Mouse (Mus musculus) neural tube, embryonic 11.5 days (tissue): ENCODE results near the gene Slc25a45. TPM values are rescaled to one million over a fixed set of nuclear protein-coding genes. Genes with fewer than 3 reads are reported as not detected.
A peak's percentile ranks its signal among the peaks of the same experiment; 100 is the strongest.

ENCODE experiments used
- ATAC-seq: fragments of 200-750 bp; cut with Nextera tagmentation; 2 replicates; pipeline ENCODE4 v1.8.0; 2017; ENCODE audit warnings: moderate number of reproducible peaks, mild to moderate bottlenecking, moderate TSS enrichment, moderate library complexity; ENCODE audit not compliant: insufficient read depth, low FRiP score, low TSS enrichment
- DNase-seq: peaks from one replicate; pipeline ENCODE4 v3.0.0-alpha.2; 2015; ENCODE audit warnings: low spot score
- H3K27ac ChIP-seq: fragments of 300-500 bp; sonication (generic); 2 replicates; pipeline ENCODE4 v1.5.1; 2014; ENCODE audit warnings: low read depth, mild to moderate bottlenecking, low read length
- H3K27me3 ChIP-seq: fragments of 300-500 bp; sonication (generic); 2 replicates; pipeline ENCODE4 v1.6.1; 2014; ENCODE audit warnings: mild to moderate bottlenecking, low read length, mixed read lengths; ENCODE audit not compliant: control insufficient read depth, insufficient read depth
- H3K36me3 ChIP-seq: fragments of 300-500 bp; sonication (generic); 2 replicates; pipeline ENCODE4 v1.6.1; 2014; ENCODE audit warnings: mild to moderate bottlenecking, low read length, moderate library complexity, mixed read lengths; ENCODE audit not compliant: control insufficient read depth, insufficient read depth
- H3K4me1 ChIP-seq: fragments of 300-500 bp; sonication (generic); 2 replicates; pipeline ENCODE4 v1.6.1; 2014; ENCODE audit warnings: low read length, mixed read lengths; ENCODE audit not compliant: control insufficient read depth, insufficient read depth
- H3K4me2 ChIP-seq: fragments of 300-500 bp; sonication (generic); 2 replicates; pipeline ENCODE4 v1.6.1; 2014; ENCODE audit warnings: low read depth, mild to moderate bottlenecking, moderate library complexity
- H3K4me3 ChIP-seq: fragments of 300-500 bp; sonication (generic); 2 replicates; pipeline ENCODE4 v1.5.1; 2014; ENCODE audit warnings: low read depth, low read length
- H3K9ac ChIP-seq: fragments of 300-500 bp; sonication (generic); 2 replicates; pipeline ENCODE4 v1.6.1; 2014; ENCODE audit warnings: mild to moderate bottlenecking, low read length
- H3K9me3 ChIP-seq: fragments of 300-500 bp; sonication (generic); 2 replicates; pipeline ENCODE4 v1.6.1; 2016; ENCODE audit warnings: low read length; ENCODE audit not compliant: control insufficient read depth
- WGBS: fragments of 180-500 bp; shearing (Covaris S2); extraction: QIAGEN DNeasy Blood & Tissue Kit; methylation state at CpG from one replicate; pipeline ENCODE4 v1.1.7; 2014; 5-methylcytosine and 5-hydroxymethylcytosine counted together
- polyA plus RNA-seq: library from polyadenylated mRNA; unstranded; fragments of >200 nt; fragmentation: Nextera tagmentation; extraction: Ambion mirVana; gene quantifications from 2 replicates; pipeline ENCODE4 v1.2.1, GENCODE M21; 2014

Gene Slc25a45
- polyA plus RNA-seq, 1 experiment from 2014 or later, result 0.74 TPM

DNA sequence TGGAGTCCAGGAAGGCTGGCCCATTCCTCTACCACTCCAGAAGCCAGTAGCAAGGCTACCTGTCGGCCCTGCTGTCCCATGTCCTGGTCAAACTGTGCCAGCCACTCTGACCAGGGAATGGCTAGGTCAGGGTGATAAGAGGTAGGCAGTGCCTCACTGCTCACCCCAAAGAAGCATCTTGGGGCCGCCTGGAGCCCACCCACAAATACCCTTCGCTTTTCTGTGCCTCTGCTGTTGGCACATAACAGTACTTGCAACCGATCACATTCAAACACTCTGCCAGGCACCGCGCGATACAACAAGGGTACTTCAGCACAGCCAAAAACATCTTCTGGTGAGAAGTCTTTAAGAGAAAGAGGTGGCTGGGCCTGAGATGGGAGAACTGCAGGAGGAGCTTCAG, 14.7 kb downstream of the Slc25a45 start:
- Histone ChIP-seq H3K27ac (no peak overlapping the region), H3K4me3 (peak overlapping the region; percentile 2; the same call in 1 of the 2 replicates), H3K4me1 (peaks cover 12% of the 10 kb centered on the region; the same call in 1 of the 2 replicates), H3K4me2 (no peak overlapping the region), H3K9me3 (no peaks in the 10 kb centered on the region), H3K36me3 (peaks cover 4% of the 10 kb centered on the region), H3K9ac (no peak overlapping the region), H3K27me3 (no peaks in the 10 kb centered on the region)
- ATAC-seq (no peak), DNase-seq (no peak)
- WGBS, result 96% methylated on average over 7 of the region's 7 CpGs

DNA sequence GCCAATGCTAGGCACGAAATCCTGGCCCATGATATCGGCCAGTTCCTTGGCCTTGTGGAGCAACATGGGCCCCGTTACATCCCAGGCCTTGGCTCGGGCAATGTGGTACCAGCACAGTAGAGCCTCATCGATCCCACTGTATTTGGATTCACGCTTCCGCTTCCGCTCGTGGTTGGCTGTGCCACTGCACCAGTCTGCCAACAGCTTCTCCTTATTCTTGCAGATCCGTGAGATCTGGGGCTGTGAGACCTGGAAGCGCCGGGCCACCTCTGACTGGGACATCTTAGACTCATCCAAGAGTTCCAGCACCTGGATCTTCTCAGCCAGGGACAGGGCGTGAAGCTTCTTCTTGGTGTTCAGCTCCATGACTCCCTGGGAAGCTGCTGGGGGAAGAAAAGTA, 15.1 kb downstream of the Slc25a45 start:
- Histone ChIP-seq H3K27me3 (no peaks in the 10 kb centered on the region), H3K27ac (no peak overlapping the region), H3K4me1 (peaks cover 12% of the 10 kb centered on the region; the same call in 1 of the 2 replicates), H3K4me2 (peak overlapping the region; percentile 92), H3K36me3 (peaks cover 4% of the 10 kb centered on the region), H3K4me3 (peak overlapping the region; percentile 63), H3K9ac (peak overlapping the region; percentile 84), H3K9me3 (no peaks in the 10 kb centered on the region)
- WGBS, result 92% methylated on average over 13 of the region's 13 CpGs
- ATAC-seq (no peak), DNase-seq (no peak)

DNA sequence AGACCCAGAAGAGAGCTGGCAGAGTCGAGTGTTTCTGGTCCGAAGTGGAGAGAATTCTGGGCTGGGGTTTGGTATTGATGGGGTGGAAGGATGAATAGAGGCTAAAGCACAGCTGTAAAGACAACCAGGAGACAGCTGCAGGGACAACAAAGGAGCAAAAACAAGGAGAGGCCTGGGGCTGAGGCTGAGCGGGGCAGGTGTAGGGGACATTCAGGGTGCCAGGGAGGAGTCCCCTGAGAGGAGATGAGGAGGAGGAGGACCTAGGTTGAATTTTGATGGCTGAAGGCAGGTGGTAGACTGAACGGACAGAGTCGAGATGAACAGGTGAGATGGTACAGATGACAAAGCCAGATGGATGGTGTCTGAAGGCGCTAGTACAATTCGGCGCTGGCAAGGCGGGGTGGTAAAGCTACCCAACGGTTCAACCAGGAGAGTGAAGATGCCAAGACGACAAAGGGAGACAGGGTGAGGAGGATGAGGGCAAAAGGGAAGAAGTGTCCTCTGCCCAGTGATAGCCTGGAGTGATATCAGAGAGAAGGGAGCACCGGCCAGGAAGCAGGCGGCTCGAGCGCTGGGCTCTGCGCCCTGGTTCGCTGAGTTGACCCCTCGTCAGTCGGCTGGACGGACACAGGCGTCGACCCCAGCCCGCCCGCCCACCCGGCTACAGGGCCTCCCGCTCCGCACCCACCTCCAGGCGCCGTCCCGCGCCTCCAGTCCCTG, 15.8 kb downstream of the Slc25a45 start:
- H3K9ac ChIP-seq, result peak overlapping the region; percentile 84
- 9% methylated on average over 31 of the region's 31 CpGs for WGBS

DNA sequence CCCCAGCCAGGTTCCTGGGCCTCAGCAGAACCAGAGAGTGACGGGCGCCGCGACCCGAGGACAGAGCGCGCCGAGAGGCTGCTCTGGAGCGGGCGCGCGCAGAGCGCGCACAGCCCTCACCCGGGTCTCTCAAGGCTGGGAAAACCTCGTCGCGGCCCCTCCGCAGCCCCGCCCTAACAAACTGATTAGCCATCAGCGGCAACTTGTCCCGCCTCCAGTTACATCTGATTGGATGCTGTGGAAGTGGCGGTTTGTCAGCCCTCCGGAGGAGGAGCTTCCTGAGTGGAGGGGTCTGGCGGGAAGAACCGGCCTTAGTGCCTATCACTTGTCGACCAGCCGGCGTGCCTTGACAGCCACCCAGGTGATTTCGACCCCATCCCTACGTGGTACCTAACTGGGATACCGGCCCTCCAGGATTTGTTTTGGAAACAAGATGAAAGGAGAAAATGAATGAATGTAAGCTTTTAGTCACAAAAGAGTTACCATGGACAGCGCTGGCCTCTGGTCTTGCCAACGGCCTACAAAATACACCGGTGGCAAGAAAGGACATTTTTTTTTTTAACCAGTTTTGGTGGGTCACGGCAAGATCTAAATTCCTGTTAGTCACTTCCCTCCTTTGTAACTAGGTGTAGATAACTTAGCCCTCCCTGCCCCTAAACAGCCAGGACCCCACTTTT, 16.5 kb downstream of the Slc25a45 start, which contains the start of gene Tigd3:
Gene Tigd3, minus strand, starts transcription at position 148 of the 677 bp plus-strand sequence.
- Histone ChIP-seq H3K27ac (peak within 1 kb of the TSS; percentile 35; the same call in 1 of the 2 replicates), H3K36me3 (peaks cover 9% of the 10 kb centered on the region), H3K27me3 (no peaks in the 10 kb centered on the region), H3K9ac (peak within 1 kb of the TSS; percentile 84), H3K4me3 (peak within 1 kb of the TSS; percentile 63), H3K4me1 (peaks cover 12% of the 10 kb centered on the region; the same call in 1 of the 2 replicates), H3K4me2 (peak within 1 kb of the TSS; percentile 92), H3K9me3 (no peaks in the 10 kb centered on the region)
- ATAC-seq (peak; percentile 96), DNase-seq (peak; percentile 96)
- WGBS, result 5% methylated on average over 36 of the region's 36 CpGs

More for the DNA sequence above, 15.8 kb downstream of the Slc25a45 start:
- Histone ChIP-seq H3K4me2 (peak overlapping the region; percentile 92), H3K4me3 (peak overlapping the region; percentile 63), H3K27me3 (no peaks in the 10 kb centered on the region), H3K36me3 (peaks cover 8% of the 10 kb centered on the region), H3K27ac (peak overlapping the region; percentile 35; the same call in 1 of the 2 replicates), H3K9me3 (no peaks in the 10 kb centered on the region), H3K4me1 (peaks cover 12% of the 10 kb centered on the region; the same call in 1 of the 2 replicates)
- ATAC-seq (no peak; the same call in none of the 2 replicates), DNase-seq (no peak)

DNA sequence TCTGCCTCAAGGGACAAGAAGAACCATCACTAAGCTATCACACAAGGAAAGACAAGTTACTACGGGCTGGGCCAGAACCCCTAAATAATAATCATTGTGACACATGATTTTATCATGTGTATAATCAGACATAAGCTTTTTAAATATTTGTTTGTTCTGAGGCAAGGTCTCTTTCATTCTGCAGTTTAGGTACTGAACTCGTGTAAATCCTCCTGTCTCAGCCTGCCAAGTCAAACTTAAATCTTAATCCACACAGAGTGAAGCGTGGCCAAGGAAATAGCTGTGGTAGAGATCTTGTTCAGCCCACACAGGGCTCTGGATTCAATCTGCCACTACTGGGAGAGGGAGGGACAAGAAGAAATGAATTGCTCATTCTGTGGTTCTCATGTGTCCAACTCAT, 29.7 kb downstream of the Slc25a45 start:
- peaks cover 23% of the 10 kb centered on the region for H3K36me3 ChIP-seq
- H3K4me1 ChIP-seq, result peaks cover 13% of the 10 kb centered on the region
- H3K9me3 ChIP-seq, result no peaks in the 10 kb centered on the region
- H3K27me3 ChIP-seq, result no peaks in the 10 kb centered on the region
- H3K27ac ChIP-seq, result no peak overlapping the region
- DNase-seq (no peak), ATAC-seq (no peak)
- H3K4me3 ChIP-seq, result no peak overlapping the region
- H3K9ac ChIP-seq, result no peak overlapping the region
- 95% methylated on average over 3 of the region's 3 CpGs for whole genome bisulfite sequencing
- H3K4me2 ChIP-seq, result no peak overlapping the region

DNA sequence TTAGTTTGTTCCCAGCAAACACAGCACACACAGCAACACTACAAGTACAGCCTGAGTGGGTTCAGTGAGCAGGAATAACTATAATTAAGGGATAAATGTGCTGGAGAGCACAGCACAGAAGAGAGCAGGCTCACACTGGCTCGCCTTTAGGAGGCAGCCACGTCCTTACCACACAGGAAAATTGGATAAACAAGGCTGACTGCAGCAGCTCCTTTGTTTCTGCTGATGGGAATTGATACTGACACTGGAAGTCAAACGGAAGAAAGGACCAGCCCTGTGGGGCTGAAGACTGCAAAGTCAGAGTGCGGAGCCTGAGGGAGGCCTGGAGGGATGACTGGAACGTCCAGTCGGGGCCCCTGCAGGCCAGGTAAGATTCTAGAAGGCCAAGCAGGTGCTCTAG, 32.6 kb downstream of the Slc25a45 start:
- no peak for DNase-seq
- ATAC-seq, result no peak
- Histone ChIP-seq H3K27ac (no peak overlapping the region), H3K9me3 (no peaks in the 10 kb centered on the region), H3K36me3 (peaks cover 10% of the 10 kb centered on the region), H3K4me2 (peak overlapping the region; percentile 30), H3K9ac (peak overlapping the region; percentile 39), H3K4me1 (peaks cover 13% of the 10 kb centered on the region), H3K4me3 (peak overlapping the region; percentile 99; the same call in 1 of the 2 replicates), H3K27me3 (no peaks in the 10 kb centered on the region)
- WGBS, result 73% methylated on average over 6 of the region's 6 CpGs

DNA sequence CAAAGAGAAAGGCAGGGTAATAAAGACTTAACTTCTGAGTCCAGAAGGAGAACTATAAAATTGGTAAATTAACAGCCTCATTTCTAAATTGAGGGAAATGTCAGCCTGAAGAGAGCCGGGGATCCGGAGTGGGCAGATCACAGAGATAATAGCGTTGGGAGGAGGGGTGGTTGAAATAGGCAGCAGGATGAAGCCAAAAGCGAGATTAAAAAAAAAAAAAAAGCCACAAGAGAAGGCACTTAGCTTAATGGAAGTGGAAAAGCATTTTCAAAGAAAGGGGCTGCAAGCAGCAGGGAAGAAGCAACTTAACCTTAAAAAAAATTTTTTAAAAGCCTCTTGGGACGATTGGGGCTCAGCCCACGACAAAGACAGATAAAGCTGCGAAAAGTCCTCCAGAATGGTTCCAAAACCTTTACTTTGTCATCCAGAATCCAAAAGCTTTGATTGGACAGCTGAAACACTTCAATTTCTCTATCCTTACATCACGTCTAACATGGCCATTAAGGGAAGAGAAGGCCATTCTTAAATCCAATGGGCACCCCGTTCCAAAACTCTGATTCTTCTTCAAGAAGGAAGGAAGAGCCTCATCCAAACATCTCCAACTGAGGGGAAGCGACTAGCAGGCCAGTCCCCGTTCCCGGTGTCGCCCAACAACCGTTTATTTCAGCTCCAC, 34.0 kb downstream of the Slc25a45 start:
- 10% methylated on average over 14 of the region's 14 CpGs for WGBS
- H3K27me3 ChIP-seq, result no peaks in the 10 kb centered on the region
- peak overlapping the region; percentile 49 for H3K4me2 ChIP-seq
- H3K36me3 ChIP-seq, result peaks cover 4% of the 10 kb centered on the region; the same call in 1 of the 2 replicates
- DNase-seq (no peak), ATAC-seq (no peak)
- peak overlapping the region; percentile 99 for H3K4me3 ChIP-seq
- H3K9me3 ChIP-seq, result no peaks in the 10 kb centered on the region
- peak overlapping the region; percentile 80 for H3K27ac ChIP-seq
- H3K9ac ChIP-seq, result peak overlapping the region; percentile 96
- peaks cover 13% of the 10 kb centered on the region for H3K4me1 ChIP-seq

DNA sequence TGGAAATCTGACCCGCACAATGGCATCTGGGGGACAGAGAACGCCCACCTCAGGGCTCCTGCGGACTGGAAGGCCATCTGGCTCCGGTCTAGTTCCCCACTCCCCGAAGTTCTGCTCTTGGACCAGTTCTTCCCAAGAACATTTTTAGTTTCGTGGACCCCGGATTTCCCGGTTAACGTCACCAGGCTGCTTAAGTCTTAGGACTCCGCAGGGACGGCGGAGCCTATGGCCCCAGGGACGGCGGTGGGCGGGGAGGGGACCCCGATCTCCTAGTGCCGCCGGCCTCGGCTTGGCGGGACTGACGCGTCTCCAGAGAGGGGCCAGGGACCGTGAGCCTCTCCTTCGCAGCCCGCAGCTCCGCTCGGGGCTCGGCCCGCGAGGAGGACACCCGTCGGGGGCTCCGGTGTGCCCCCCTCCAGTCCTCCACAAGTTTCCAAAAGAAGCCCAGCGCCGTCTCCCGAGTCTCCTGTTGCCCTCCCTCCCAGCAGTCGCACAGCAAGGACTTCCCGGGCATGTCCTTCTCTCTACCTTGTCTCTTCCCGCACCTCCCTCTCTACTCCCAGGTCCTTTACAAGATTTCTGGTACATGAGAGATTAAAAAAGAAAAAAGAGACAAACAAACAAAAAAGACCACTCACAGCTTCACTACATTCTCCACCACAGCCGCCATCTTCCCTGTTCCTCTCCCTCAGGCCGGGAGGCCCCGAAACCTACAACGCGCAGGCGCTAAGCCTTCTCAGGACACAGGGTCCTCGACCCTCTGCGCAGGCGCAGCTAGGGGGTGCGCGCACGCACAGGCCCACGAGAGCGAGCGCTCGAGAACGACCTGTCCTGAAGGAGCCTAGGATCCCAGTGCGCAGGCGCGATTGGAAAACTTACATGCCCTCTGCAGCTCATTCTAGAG, 34.7 kb downstream of the Slc25a45 start:
- under 1% methylated on average over 59 of the region's 59 CpGs for WGBS
- Histone ChIP-seq H3K4me1 (peaks cover 13% of the 10 kb centered on the region), H3K4me3 (peak overlapping the region; percentile 99), H3K27me3 (no peaks in the 10 kb centered on the region), H3K36me3 (no peaks in the 10 kb centered on the region; the same call in 1 of the 2 replicates), H3K9ac (peak overlapping the region; percentile 96), H3K9me3 (no peaks in the 10 kb centered on the region), H3K27ac (peak overlapping the region; percentile 80), H3K4me2 (peak overlapping the region; percentile 49)
- DNase-seq (peak; percentile 100), ATAC-seq (peak; percentile 90)
